Mouse (Mus musculus): ENCODE measurements at regions not wholly inside any gene's neighbourhood (a gene's known extent, or its start where the extent isn't known, plus 50 kb on each side); places are given as distances from the start of the nearest gene placed in this dataset.

DNA sequence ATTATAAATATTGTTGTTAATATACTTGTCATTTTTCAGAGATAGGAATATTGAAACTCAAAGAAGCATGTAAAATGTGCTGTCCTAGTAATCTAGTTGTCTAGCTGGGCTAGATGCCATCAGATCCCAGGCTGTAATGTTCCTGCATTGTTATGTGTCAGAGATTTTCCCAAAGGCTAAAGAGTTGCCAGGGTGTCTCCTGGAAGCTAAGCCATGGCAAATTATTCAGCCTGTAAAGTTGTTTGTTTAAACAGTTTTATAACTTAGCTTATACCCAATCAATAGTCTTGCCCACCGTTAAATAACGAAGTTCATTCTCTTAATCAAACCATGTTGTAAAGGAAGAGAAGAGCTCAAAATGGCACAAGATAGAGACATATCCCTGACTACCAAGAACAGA lies 117.9 kb downstream of the Arl4a start:
- TF ChIP-seq POLR2A (IDR thresholded peaks at IDR 0.05; ENCODE audit: control insufficient read depth in 1 of 2, insufficient read depth in 1 of 2, low read depth in 1 of 2, low read length in 2 of 2, poor library complexity in 1 of 2), result no peak
- no peak for TF ChIP-seq RCOR1 (IDR thresholded peaks at IDR 0.05; ENCODE audit: low read depth, low read length)
- TF ChIP-seq MYC (IDR thresholded peaks at IDR 0.05; ENCODE audit: low read depth, low read length), result no peak
- no peak for TF ChIP-seq CTCF (IDR thresholded peaks at IDR 0.05 in 2 of 3, conservative IDR thresholded peaks at IDR 0.05 in 1 of 3; ENCODE audit: control insufficient read depth in 1 of 3, insufficient read depth in 1 of 3, low read depth in 2 of 3, low read length in 3 of 3, poor library complexity in 1 of 3, severe bottlenecking in 1 of 3)
- no peak for TF ChIP-seq ZC3H11A (IDR thresholded peaks at IDR 0.05; ENCODE audit: low read depth, low read length)
- no peak for TF ChIP-seq MAZ (IDR thresholded peaks at IDR 0.05; ENCODE audit: low read depth, low read length)
- no peak for TF ChIP-seq ETS1 (IDR thresholded peaks at IDR 0.05; ENCODE audit: low read depth, low read length)
- TF ChIP-seq GABPA (IDR thresholded peaks at IDR 0.05; ENCODE audit: low read depth, low read length), result no peak
- TF ChIP-seq MAX (IDR thresholded peaks at IDR 0.05; ENCODE audit: low read length), result no peak
- no peak for TF ChIP-seq BHLHE40 (IDR thresholded peaks at IDR 0.05; ENCODE audit: borderline replicate concordance, low read depth, low read length)
- TF ChIP-seq GATA1 (IDR thresholded peaks at IDR 0.05; ENCODE audit: low read depth, low read length), result no peak
- no peak for TF ChIP-seq MEF2A (IDR thresholded peaks at IDR 0.05; ENCODE audit: extremely low read depth, insufficient replicate concordance, low read depth, low read length, poor library complexity, severe bottlenecking)
- no peak for TF ChIP-seq EP300 (IDR thresholded peaks at IDR 0.05; ENCODE audit: low read depth in 1 of 2, low read length in 2 of 2)

Measured in MEL (cell line).